Mouse (Mus musculus): ENCODE results near the gene Gtf2ird1.

DNA sequence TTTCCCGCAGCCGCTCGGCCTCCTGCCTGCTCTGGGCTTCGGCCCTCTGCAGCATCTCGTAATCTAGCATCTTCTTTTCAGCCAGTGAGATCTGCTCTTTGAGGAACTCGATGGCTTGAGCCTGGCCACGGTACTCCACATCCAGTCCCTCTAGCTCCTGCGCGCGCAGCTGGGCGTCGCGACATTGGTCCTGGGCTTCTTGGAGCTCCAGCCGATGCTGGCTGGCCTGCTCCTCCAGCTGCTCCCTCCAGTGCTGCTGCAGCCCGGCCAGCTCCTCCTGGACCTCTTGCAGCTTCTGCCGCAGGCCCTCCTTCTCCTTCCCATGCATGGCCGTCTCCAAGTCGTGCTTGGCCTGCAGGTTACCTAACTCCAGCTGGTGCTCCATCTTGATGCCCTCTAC lies 46.1 kb upstream of the Gtf2ird1 start:
- TF ChIP-seq MAX (IDR thresholded peaks at IDR 0.05; ENCODE audit: low read depth), result no peak
- TF ChIP-seq POLR2AphosphoS2 (IDR thresholded peaks at IDR 0.05; ENCODE audit: insufficient read length, low read depth), result no peak
- no peak for TF ChIP-seq POLR2A (IDR thresholded peaks at IDR 0.05; ENCODE audit: insufficient read length, low read depth)
- TF ChIP-seq TCF12 (IDR thresholded peaks at IDR 0.05; ENCODE audit: insufficient read depth, poor library complexity, severe bottlenecking), result no peak
- TF ChIP-seq USF1 (IDR thresholded peaks at IDR 0.05; ENCODE audit: low read depth), result no peak

Measured in myocyte (in vitro differentiated cells).